Mouse (Mus musculus) inflammation-experienced regulatory T-cells, adult 6 months (primary cell): ENCODE measurements around the gene B4galt5. TPM values are rescaled to one million over a fixed set of nuclear protein-coding genes. Genes with fewer than 3 reads are reported as not detected.

Experiments
- ATAC-seq: one replicate; pipeline ENCODE4 v1.8.0; 2017
- polyA plus RNA-seq, 3 experiments: library from polyadenylated mRNA; unstranded; fragments of 100-300 nt; shearing (Covaris generic); gene quantifications; one replicate each; pipeline ENCODE4 v1.2.1; 2017

Gene B4galt5
- polyA plus RNA-seq, 3 experiments from 2014 or later, result 5.1 to 16.7 (median 5.2) TPM

DNA sequence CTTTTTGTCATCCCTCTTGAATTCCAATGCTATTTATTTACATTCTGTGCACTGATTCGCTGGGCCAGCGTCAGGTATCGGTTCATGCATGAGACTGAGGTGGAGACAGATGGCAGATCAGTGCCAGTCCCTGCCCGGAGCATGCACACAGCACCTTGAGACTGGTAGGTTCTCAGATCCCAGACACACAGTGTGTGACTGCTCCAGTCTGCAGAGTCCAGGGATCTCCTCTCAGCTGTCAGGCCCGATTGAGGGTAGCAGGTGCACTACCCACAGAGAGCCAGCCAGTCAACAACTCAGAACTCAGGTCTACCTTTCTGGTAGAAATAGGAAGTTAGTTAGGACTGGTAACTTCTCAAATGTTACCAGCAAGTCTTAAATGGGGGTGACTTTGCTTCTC lies 18.4 kb downstream of the B4galt5 start:
- no peak for ATAC-seq

DNA sequence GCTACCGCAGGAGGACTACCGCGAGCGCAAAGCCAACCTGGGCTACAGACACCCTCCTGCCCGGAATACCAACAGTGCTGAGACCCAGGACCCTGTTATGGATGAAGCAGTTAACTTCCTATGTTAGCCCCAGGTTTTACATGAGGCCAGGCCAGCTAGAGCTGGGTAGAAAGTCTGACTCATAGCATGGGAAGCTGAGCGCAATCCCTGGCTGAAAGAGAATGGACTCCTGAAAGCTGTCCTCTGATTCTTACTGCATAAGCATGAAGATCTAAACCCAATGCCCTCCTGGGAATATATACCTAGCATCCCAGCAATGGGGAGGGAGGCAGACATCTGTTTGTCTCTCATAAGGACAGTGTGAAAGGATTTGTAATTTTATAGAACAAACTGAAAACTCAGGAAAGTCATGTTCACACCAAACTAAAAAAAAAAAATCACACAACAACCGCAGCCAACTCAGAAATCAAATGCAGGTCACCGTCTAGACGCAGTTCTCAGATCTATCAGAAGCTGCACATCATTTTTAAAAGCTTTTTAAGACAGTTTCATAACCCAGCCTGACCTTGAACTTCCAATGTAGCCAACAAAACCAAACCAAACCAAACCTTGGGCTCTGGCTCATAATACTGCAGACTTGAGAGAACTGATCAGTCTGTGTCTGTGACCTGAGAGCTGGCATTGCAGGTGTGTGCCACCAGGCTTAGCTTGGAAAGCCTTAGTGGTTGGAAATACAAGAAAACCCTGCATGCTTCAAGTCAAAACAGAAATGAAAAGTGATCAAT lies 19.3 kb downstream of the B4galt5 start:
- no peak for ATAC-seq

DNA sequence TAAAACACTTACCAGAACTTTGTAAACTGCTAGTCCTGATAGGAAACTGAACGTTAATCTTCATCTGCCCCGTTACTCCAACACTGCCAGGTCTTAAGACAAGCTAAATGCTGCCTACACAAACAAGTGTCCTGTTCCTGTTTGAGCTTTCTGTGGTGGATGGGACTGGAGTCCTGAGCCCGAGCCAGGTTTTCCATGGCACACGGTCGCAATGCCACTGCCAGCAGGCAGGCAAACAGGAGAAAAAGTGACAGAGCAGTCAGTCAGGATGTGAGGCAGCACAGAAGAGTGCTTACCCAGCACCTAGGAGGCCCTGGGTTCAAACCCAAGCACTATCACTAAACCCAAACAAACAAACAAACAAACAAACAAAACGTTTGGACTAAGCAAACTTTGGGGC lies 20.6 kb downstream of the B4galt5 start:
- ATAC-seq, result no peak

DNA sequence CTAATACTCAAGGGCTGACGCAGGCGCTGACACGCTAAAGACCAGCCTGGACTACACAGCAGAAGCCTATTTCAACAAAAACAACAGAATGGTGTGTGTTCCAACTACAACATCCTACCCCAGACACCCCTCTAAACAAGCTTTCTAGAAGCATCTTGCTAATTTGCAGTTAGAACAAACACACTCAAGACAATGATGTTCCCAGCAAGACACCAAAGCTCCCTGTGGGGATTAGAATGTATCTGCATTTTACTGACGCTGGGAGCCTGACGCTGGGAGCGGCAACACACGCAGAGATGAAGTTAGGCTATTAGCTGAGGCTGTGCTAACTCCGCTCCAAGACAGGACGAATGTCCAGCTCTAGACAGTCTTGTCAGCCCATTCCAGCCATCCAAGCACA lies 22.4 kb downstream of the B4galt5 start:
- no peak for ATAC-seq

DNA sequence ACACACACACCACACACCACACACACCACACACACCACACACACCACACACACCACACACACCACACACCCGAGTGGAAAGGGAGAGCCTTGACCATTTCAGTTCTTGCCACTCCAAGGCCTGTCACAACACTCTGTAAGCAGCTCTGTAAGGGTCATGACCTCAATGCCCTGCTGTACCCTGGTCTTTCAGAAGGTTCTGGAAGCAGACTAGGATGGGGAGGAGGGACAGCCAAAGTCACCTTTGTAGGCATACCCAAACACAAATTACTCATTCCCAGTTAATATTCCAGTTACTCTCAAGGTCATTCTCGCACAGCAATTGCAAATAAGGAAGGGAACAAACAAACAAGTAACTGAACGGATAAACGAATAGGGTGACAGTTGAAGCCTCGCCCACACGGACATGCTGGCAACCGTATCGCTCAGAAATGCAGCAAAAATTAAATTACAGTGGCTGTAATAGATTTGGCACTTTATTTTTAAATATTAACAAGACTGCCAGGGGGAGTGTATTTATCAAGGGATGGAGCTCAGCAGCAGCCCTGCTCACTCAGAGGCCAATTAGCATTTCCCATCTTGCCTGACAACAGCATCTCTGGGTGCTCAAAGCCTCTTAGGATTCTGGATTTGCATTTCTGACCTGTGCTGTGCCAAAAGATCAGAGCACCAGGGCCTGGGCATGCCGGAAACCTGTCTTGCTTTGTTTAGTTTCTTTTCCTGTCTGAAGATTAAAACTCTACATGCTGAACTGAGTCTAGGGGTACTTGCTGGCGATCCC lies 24.6 kb downstream of the B4galt5 start:
- no peak for ATAC-seq

DNA sequence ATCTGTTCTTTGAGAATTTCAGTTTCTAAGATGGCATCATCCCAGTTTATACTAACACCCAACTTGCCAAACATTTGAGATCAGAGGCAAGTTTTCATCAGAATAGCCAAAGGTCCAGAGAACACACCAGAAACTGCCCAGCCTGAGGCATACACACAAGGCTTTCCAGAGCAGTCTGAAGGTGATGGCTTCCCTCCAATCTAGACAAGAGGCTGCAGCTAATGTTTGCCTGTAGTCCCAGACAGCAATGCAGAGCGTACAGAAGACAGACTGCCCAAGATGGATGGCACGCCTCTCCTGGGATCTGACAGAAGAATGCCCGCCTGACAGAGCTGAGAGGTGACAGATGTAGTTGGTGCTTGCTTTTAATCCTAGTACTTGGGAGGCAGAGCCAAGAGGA lies 25.9 kb downstream of the B4galt5 start:
- no peak for ATAC-seq

DNA sequence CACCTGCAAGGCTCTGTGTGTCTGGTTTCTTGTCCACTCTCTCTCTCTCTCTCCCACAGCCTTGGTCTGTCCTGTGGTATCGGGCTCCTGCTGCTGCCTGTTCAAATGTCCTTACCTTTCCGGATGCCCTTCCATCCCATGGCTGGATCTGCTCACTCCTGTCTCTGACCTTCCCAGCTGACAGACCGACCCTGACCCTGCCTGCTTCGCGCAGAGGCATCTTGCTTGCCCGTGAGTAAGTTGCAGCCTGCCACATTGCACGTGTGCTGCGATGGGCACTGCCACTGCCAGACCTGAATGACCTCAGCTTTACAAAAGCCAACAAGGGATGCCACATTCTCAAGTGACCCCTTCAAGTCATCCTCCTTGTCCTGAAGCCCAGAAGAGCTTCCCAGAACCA lies 27.6 kb downstream of the B4galt5 start:
- no peak for ATAC-seq

DNA sequence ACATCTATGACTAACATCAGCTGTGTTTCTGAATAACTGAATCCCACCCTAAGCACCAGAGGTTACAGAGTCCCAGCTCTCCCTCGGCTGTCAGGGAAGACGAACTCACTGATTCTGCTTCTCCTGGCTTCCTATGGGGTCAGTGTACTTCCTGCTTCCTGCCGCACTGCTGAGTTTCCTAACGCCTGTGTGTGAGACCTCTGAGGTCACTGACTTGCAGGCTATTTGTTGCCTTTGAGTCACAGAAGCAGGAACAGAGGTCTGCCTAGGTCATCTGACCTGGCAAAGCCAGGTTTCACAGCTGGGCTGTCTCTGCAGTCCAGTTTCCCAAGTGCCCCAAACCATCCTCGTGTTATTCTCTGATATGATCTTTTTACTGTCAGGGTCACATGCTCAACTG lies 30.0 kb downstream of the B4galt5 start:
- no peak for ATAC-seq

DNA sequence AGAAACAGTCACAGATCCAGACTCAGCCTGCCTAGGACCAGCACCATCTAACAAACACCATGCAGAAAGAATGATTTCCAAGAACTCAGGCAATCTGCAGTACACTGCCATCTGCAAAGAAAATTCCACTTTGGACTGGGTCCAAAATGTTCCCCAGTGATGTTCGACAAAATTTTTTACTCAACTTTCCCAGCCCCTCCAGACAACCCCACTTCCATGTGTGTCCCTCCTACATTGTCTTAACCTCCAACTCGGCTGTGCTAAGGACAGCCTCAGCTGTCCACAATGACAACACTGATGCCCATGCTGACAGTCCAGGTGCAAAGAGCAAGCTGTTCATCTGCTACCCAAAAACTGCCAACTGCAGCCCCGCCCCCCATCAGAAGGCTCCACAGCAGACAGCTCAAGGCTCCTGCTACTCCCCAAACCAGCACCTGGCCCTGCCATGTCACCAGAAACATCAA lies 32.2 kb downstream of the B4galt5 start:
- no peak for ATAC-seq

DNA sequence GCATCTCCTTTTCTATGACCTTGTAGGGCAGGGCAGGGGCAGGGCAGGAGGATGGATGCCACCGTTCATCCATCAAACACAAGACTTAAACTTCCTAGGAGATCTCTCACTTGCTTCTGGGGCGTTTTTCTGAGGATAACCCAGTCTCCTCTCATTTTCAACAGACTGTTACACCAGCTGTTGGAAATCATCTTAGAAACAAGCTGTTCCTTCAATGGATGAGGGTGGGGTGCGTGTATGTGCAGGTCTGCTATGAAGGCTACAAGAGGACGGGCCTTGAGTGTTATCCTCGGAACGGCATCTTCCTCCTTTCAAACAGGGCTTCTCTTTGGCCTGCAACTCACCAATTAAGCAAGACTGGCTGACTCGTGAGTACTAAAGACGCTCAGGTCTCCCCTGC lies 34.5 kb downstream of the B4galt5 start:
- ATAC-seq, result no peak

DNA sequence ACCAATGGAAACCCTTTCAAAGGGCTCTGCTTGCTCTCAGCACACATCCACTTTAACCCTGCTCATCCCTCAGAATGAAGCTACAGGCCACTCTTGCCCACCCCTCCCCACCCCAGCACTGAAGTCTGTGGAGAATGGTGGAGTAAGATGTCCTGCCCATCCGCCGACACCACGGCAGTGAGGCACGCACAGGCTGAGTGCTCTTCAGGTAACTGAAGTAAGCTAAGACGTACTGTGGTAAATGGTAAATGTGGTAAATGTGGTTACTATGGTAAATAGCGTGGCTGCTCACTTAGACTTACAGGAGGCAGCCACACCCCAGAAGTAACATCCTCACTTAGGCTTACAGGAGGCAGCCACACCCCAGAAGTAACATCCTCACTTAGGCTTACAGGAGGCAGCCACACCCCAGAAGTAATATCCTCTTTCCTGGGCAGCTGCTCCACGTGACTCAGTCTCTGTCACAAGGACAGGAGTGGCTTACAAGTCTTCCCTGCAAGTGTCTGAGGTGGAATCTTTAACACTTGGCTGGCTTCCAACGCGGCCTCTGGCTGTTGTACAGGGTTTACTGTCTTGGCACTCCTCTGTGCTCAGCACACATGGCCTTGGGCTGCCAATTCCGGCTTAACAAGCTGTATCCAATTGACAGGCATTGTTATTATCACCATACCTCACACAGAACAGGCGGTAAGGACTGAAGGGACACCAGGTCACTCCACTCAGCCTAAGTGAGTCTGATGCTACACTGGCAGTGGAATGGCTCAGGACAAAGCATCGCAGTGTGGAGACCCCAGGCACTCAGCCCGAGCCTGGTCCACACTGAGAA lies 35.3 kb downstream of the B4galt5 start:
- ATAC-seq, result peak; percentile 80

DNA sequence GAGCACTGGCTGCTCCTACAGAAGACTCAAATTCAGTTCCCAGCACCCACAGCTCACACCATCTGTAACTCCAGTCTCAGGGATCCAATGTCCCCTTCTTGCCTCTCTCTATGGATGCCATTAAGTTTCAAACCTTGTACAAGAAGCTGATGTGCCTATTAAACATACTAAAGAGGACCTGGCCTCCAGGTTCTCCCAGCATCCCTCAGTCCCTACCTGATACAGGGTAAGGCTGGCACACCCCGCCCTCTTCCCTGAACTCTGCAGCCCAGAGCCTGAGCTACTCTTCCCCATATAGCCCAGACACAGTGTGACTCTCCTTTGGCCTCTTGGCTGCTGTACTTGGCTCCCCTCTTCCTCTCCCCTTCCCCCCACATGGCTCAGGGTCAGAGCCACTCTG lies 38.9 kb downstream of the B4galt5 start:
- ATAC-seq, result no peak

DNA sequence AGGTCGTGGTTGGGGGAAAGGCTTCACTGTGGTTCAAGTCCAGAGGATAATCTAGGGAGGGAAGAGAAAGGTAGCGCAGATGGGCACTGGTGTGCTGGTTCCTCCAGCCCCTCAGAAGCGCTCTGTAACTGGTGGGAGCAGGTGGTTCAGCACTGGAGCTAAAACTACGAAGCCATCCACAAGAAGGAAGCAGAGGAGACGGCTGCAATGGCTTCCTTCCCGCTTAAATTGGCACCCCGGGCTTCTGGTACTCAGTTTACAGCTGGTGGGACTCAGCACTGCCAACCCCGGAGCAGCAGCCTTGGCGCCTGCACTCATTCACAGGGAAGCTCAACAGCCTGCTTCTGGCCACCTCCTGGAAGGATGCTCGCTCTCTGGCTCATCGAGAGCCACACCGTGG lies 39.7 kb downstream of the B4galt5 start:
- ATAC-seq, result no peak

DNA sequence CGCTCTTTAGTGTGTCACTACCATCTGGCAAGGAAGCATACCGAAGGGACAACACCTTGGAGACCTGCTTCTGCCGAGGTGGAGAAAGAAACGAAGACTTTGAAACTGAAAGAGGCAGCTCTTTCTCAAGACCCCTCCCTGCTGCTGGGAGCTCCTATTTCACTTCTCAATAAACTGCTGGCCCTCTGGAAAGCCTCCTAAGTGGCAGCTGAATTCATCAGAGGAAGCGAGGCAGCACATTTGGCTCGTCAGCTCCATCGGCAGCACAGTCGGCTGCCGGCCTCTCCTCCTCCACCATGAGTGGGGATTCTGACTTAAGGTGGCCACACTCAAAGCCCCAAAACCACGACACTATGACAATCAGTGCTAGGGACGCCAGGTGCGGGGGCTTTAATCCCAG lies 41.3 kb downstream of the B4galt5 start:
- ATAC-seq, result no peak

DNA sequence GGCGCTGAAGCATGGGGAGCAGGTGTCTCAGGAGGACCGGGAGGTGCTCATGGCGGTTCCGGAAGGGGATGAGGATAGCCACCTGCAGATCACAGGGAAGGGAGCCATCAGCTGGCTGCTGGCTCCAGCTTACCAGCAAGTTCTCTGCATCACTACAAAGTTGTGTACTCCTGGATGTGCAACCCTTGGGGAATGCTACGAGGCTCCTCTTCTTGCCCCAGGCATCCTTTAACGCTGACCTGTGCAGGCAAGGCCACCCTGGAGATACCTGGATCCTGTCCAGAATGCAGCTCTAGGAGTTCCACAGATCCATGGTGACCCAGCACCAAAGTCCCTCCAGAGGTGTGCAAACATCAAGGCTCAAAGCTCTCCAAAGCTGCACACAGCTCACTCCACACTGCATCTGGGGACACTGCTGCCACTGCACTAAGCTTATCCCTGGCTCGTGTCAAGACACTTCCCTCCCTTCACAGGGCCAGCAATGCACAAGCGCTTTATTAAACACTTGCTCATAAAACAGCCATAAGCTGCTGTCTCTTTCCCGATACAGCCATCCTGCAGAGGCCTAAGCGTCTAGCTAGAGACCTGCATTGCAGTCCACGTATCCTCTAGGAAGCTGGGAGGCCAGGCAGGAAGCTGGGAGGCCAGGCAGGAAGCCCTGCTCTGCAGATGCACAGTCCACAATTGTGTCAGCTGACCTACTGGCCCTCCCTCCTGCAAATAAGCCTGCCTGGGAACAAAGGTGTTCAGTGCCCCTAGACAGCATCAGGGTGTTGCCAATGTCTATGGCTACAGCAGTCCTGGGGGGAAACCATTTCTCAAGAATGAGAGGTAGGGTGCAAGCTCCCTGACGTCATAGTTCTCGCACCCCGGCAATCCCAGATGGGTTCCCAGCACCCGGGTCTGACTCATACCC lies 42.1 kb downstream of the B4galt5 start:
- ATAC-seq, result no peak

DNA sequence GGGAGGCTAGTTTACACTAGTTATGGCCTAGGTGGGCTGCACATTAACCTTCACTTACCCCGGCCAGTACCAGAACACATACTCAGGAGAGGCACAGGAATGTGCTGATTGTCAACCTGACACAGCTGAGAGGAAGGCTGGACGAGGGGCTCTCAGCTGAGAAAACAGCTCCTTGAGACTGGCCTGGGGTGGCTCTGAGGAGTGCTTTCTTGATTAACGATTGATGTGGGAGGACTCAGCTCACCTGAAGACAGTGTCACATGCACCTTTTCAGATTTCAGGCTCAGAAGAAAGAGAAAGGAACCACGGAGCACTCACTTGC lies 42.7 kb downstream of the B4galt5 start:
- ATAC-seq, result no peak

DNA sequence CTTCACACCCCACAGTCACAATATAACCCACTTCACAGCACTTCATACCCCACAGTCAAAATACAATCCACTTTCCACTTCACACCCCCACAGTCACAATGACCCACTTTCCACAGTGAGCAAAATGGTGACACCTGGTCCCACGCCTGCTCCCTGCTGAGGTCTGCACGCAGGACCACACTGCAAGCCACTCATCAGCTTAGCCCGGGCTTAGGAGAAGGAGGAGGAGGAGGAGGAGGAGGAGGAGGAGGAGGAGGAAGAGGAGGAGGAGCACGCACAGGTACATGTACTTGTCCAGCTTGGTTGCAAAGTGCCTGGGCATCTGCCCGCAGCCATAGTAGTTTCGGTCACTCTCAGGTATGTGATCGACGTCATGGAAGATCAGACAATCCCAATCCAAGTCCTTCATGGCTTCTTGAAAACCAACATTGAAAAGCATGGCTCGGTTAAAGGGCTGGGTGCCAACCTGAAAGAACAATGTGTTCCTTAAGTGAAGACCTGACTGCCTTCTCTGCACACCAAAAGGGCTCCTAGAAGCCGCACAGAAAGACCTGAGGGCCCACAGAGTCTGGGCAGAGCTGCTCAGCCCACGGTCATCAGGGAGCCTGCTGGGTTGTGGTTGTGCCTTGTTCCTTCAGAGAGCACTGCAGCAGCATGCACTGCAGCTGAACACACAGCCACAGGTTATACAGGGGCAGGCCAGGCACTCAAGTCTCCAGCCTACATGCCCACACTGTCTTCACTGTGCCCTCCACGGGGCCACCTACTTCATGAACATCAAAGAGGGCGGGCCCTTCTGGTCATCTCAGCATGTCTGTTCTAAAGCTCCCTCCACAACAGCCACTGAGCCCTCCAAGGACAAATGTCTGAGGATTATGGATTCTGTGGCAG lies 43.4 kb downstream of the B4galt5 start:
- ATAC-seq, result no peak

DNA sequence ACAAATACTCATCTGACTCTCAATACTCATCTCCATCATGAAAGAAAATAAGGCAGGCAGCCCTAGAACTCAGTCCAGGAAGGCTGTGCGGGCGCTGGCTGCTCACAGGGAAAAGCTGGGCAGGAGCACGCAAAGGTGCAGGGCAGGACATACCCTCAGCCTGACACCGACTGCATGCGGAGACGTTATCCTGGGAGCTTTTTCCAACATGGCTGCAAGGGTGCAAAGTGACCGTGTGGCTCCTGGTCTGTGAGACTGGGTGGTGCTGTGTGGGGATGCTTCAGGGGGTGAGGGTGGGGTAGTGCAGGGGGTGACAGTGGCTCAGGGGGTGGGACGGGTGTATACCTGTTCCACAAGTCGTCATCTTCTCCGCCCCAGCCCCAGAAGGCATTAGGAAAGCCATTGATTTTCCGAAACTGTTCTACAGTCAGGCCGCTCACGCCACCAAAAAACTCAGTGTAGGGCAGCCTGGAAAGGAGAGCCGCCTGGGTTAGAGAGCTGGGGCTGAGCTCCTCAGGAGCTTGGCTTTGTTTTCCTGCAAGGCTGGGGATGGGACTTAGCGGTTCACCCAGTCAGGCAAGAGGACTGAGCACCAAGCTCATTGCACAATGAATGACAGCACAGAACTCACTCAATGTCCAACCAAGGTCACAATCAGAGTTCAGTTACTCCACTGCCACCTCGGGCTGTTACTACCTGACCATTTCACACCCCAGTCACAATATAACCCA lies 44.2 kb downstream of the B4galt5 start:
- ATAC-seq, result no peak

DNA sequence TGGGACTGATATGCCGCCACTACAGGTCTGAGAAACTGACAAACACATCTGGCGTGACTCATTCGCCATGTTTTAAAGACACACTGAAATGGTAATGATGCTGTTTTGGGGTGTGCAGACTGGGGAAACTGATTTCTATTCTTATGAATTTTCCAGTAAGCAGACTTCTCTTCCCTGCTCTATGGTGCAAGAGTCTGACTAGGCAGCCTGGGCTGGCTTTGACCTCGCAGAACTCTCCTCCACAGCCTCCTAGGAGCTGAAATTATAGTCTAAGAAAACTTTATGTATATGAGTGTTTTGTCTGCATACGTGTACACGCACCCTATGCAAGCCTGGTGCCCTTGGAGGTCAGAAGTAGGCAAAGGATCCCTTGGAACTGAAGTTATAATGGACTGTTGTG lies 45.2 kb downstream of the B4galt5 start:
- no peak for ATAC-seq

DNA sequence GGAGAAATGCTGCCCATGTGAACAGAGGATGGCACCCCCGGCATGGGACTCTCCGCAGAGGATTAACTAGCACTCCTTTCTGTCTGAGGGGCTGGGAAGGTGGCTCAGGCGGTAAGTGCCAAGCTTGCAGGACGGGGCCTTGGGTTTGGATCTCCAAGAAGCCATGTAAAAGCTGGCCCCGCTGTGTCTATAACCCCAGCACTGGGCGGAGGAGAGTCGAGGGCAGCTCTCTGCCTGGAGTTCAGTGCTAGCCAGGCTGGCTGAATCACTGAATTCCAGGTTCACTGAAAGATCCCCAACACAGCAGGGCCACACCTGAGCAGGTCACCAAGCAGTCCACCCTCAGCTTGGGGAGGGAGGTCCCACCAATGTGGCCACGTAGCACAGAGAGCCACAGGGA lies 45.8 kb downstream of the B4galt5 start:
- ATAC-seq, result no peak

DNA sequence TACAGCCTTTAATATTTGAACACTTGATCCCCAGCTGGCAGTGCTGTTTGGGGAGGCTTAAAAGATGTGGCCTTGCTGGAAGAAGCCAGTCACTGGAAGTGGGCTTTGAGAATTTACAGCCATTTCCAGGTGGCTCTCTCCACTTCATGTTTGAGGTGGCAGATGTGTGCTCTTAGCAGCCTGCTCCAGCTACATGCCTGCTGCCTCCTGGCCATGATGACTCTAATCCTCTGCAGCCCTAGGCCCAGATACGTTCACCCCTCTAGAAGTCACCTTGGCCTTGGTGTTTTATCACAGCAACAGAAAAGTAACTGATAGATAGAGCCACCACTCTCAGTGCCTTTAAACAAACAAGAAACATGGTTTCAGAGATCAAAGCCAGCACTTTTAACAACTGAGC lies 46.3 kb downstream of the B4galt5 start:
- ATAC-seq, result no peak
